Comparison of ENCODE assay signal across 7 mouse cellular contexts in the genomic region with DNA sequence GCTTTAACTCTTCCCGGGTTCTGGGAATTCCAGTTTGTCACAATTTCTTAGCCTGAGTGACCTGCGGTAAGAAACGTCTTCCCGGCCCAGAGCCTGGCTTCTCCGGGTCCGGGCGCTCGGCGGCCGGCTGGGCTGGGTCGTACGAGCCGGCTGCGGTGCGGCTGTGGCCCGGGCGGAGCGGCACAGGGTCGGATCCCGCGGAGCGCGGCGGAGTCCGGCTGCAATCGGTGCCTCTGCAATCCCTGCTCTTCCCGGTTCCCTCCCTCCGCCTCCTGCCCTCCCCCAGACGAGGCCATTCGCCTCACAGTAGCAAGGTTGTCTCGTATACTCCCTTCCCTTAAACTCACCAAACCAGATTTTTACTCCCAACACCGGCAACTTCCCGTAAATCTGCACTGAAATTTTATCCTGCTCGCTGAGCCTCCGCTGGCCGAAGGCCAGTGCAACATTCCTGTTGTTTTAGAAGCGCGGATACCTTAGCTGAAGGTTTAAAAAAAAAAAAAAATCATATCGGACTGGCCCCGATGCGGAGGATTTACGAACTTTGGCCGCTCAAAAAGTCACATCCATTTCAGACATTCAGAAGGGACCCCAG. TPM values are rescaled to one million over a fixed set of nuclear protein-coding genes. Genes with fewer than 3 reads are reported as not detected.
A peak's percentile ranks its signal among the peaks of the same experiment; 100 is the strongest.
DNase-seq lines count a peak whose midpoint lies in the region; ATAC-seq and TF ChIP-seq lines count a peak whose summit lies in the region.

No protein-coding gene starts in this region.

- CTCF ChIA-PET in Patski (lab: Charles Lee) = interaction anchor here (1.1 kb wide), 1 partner anchor 70 kb away, joined by 3 read pairs; no protein-coding TSS in a partner anchor

- peak; percentile 66 for ATAC-seq in Patski
- peak; percentile 75 for ATAC-seq in forebrain, embryonic 16.5 days
- ATAC-seq in hindbrain, embryonic 11.5 days (ENCODE audit: low FRiP score) = no peak
- ATAC-seq in limb, embryonic 12.5 days (ENCODE audit: insufficient number of reproducible peaks, insufficient read depth, low FRiP score, low TSS enrichment, low read depth) = peak; percentile 58; the same call in 1 of the 2 replicates
- peak; percentile 89 for ATAC-seq in stomach, embryonic 16.5 days (ENCODE audit: insufficient read depth, low FRiP score)

- in situ Hi-C loops in Patski (cut with MboI; ENCODE audit: low pct_unique_long_range_greater_than_20kb) = no loop called here

- no peak for DNase-seq in Patski (ENCODE audit: low read depth, low spot score)
- peak; percentile 74 for DNase-seq in hindbrain, embryonic 11.5 days (ENCODE audit: low spot score)
- peak; percentile 69 for DNase-seq in midbrain, embryonic 10.5 days (ENCODE audit: low spot score)

- no peaks in the 10 kb centered on the region for H3K9me3 ChIP-seq in forebrain, embryonic 16.5 days (ENCODE audit: control insufficient read depth, low read length)
- no peaks in the 10 kb centered on the region for H3K9me3 ChIP-seq in hindbrain, embryonic 11.5 days (ENCODE audit: control insufficient read depth, low read length)
- no peaks in the 10 kb centered on the region for H3K9me3 ChIP-seq in limb, embryonic 12.5 days
- H3K9me3 ChIP-seq in midbrain, embryonic 10.5 days (replicated peaks) = no peaks in the 10 kb centered on the region
- no peaks in the 10 kb centered on the region for H3K9me3 ChIP-seq in stomach, embryonic 16.5 days (replicated peaks; ENCODE audit: control insufficient read depth, low read length)

- H3K4me2 ChIP-seq in forebrain, embryonic 16.5 days (ENCODE audit: low read length) = peak overlapping the region; percentile 81
- peak overlapping the region; percentile 60 for H3K4me2 ChIP-seq in hindbrain, embryonic 11.5 days (replicated peaks; ENCODE audit: low read depth, low read length)
- H3K4me2 ChIP-seq in limb, embryonic 12.5 days = peak overlapping the region; percentile 94
- peak overlapping the region; percentile 59 for H3K4me2 ChIP-seq in stomach, embryonic 16.5 days (ENCODE audit: low read depth, low read length)

- H3K27me3 ChIP-seq in Patski = no peaks in the 10 kb centered on the region
- H3K27me3 ChIP-seq in forebrain, embryonic 16.5 days (replicated peaks; ENCODE audit: control insufficient read depth, insufficient read depth, low read length) = peaks cover 28% of the 10 kb centered on the region
- peaks cover 21% of the 10 kb centered on the region; the same call in 1 of the 2 replicates for H3K27me3 ChIP-seq in hindbrain, embryonic 11.5 days (ENCODE audit: control insufficient read depth, insufficient read depth, low read length)
- peaks cover 47% of the 10 kb centered on the region for H3K27me3 ChIP-seq in limb, embryonic 12.5 days
- peaks cover 78% of the 10 kb centered on the region for H3K27me3 ChIP-seq in midbrain, embryonic 10.5 days (ENCODE audit: low read depth, poor library complexity, severe bottlenecking)
- peaks cover 7% of the 10 kb centered on the region; the same call in 1 of the 2 replicates for H3K27me3 ChIP-seq in stomach, embryonic 16.5 days (ENCODE audit: control insufficient read depth, insufficient read depth, low read length)

- H3K4me3 ChIP-seq in brown adipose tissue, adult 24 weeks (ENCODE audit: insufficient read depth, low read depth, low read length) = peak overlapping the region; percentile 78
- H3K4me3 ChIP-seq in forebrain, embryonic 16.5 days (replicated peaks; ENCODE audit: low read length) = peak overlapping the region; percentile 45
- peak overlapping the region; percentile 39 for H3K4me3 ChIP-seq in hindbrain, embryonic 11.5 days (ENCODE audit: low read depth, low read length)
- H3K4me3 ChIP-seq in limb, embryonic 12.5 days (replicated peaks) = peak overlapping the region; percentile 54
- H3K4me3 ChIP-seq in midbrain, embryonic 10.5 days = peak overlapping the region; percentile 59
- H3K4me3 ChIP-seq in stomach, embryonic 16.5 days (replicated peaks; ENCODE audit: low read length) = peak overlapping the region; percentile 53

- H3K27ac ChIP-seq in brown adipose tissue, adult 24 weeks (replicated peaks; ENCODE audit: low read depth, low read length) = peak overlapping the region; percentile 94
- H3K27ac ChIP-seq in forebrain, embryonic 16.5 days (ENCODE audit: low read length) = no peak overlapping the region
- H3K27ac ChIP-seq in hindbrain, embryonic 11.5 days (ENCODE audit: low read depth, low read length) = no peak overlapping the region
- 0 out of 2 replicates have a peak overlapping the region, but pooled peaks have one; percentile 35 for H3K27ac ChIP-seq in limb, embryonic 12.5 days
- H3K27ac ChIP-seq in midbrain, embryonic 10.5 days (replicated peaks) = no peak overlapping the region; the same call in 1 of the 2 replicates
- peak overlapping the region; percentile 99 for H3K27ac ChIP-seq in stomach, embryonic 16.5 days (ENCODE audit: low read length)

- no peaks in the 10 kb centered on the region for H3K36me3 ChIP-seq in forebrain, embryonic 16.5 days (ENCODE audit: control insufficient read depth, insufficient read depth)
- H3K36me3 ChIP-seq in hindbrain, embryonic 11.5 days (ENCODE audit: control insufficient read depth, insufficient read depth, low read length) = no peaks in the 10 kb centered on the region
- no peaks in the 10 kb centered on the region for H3K36me3 ChIP-seq in limb, embryonic 12.5 days
- no peaks in the 10 kb centered on the region for H3K36me3 ChIP-seq in midbrain, embryonic 10.5 days
- H3K36me3 ChIP-seq in stomach, embryonic 16.5 days (ENCODE audit: control insufficient read depth, insufficient read depth, low read length) = no peaks in the 10 kb centered on the region

- TF ChIP-seq CTCF in Patski (IDR thresholded peaks at IDR 0.05) = no peak

- H3K9ac ChIP-seq in forebrain, embryonic 16.5 days (replicated peaks; ENCODE audit: low read depth, low read length) = peak overlapping the region; percentile 52
- peak overlapping the region; percentile 31; the same call in 1 of the 2 replicates for H3K9ac ChIP-seq in hindbrain, embryonic 11.5 days (ENCODE audit: low read depth, low read length)
- peak overlapping the region; percentile 61 for H3K9ac ChIP-seq in limb, embryonic 12.5 days (replicated peaks)
- peak overlapping the region; percentile 81 for H3K9ac ChIP-seq in stomach, embryonic 16.5 days (ENCODE audit: low read length)

- under 1% methylated on average over 43 of the region's 43 CpGs for WGBS in forebrain, embryonic 16.5 days
- WGBS in hindbrain, embryonic 11.5 days = under 1% methylated on average over 42 of the region's 43 CpGs
- under 1% methylated on average over 42 of the region's 43 CpGs for WGBS in limb, embryonic 12.5 days
- WGBS in midbrain, embryonic 10.5 days = under 1% methylated on average over 43 of the region's 43 CpGs
- under 1% methylated on average over 43 of the region's 43 CpGs for WGBS in stomach, embryonic 16.5 days

- POLR2A ChIA-PET in Patski (lab: Charles Lee) = interaction anchor here (0.6 to 1.8 kb wide), 3 partner anchors 8 to 93 kb away, joined by 3 to 4 read pairs (median 3); no protein-coding TSS in a partner anchor

- no peaks in the 10 kb centered on the region for H3K4me1 ChIP-seq in brown adipose tissue, adult 24 weeks (ENCODE audit: control insufficient read depth, insufficient read depth, insufficient read length, low read length)
- peaks cover 15% of the 10 kb centered on the region for H3K4me1 ChIP-seq in forebrain, embryonic 16.5 days (replicated peaks; ENCODE audit: control insufficient read depth, insufficient read depth, low read length)
- H3K4me1 ChIP-seq in hindbrain, embryonic 11.5 days (replicated peaks; ENCODE audit: control insufficient read depth, insufficient read depth, low read length) = peaks cover 4% of the 10 kb centered on the region; the same call in 1 of the 2 replicates
- H3K4me1 ChIP-seq in limb, embryonic 12.5 days (replicated peaks) = peaks cover 12% of the 10 kb centered on the region
- peaks cover 29% of the 10 kb centered on the region for H3K4me1 ChIP-seq in midbrain, embryonic 10.5 days
- H3K4me1 ChIP-seq in stomach, embryonic 16.5 days (ENCODE audit: control insufficient read depth, insufficient read depth, low read length) = peaks cover 5% of the 10 kb centered on the region; the same call in 1 of the 2 replicates

RNA-seq across cellular contexts. Expression of a gene that starts 22.1 kb away (rescaled TPM):
- polyA plus RNA-seq in Patski (2021) = 33.4 TPM
- 36.3 and 37.5 TPM in 2 replicates for polyA plus RNA-seq in brown adipose tissue, adult 24 weeks (2012; ENCODE audit: insufficient read depth, insufficient read length, missing spikeins)
- polyA plus RNA-seq in forebrain, embryonic 16.5 days (2015; fragmentation: Nextera tagmentation; extraction: Ambion mirVana) = 2.0 and 3.0 TPM in 2 replicates
- 6.7 and 8.6 TPM in 2 replicates for polyA plus RNA-seq in hindbrain, embryonic 11.5 days (2014; fragmentation: Nextera tagmentation; extraction: Ambion mirVana)
- polyA plus RNA-seq in limb, embryonic 12.5 days (2016; fragmentation: Nextera tagmentation; extraction: Ambion mirVana) = 1.2 and 2.4 TPM in 2 replicates
- polyA plus RNA-seq in midbrain, embryonic 10.5 days (2016; fragmentation: Nextera tagmentation; extraction: Ambion mirVana) = 1.3 and 1.9 TPM in 2 replicates
- polyA plus RNA-seq in stomach, embryonic 16.5 days (2015; fragmentation: Nextera tagmentation; extraction: Ambion mirVana) = 79.1 and 84.6 TPM in 2 replicates

Comparison
In these comparisons a context has a peak if more than half of its experiments do, and no peak if none do; other contexts are left out.
1. H3K27ac ChIP-seq: peak in brown adipose tissue, adult 24 weeks (single experiment), limb, embryonic 12.5 days (single experiment) and stomach, embryonic 16.5 days (single experiment); none in forebrain, embryonic 16.5 days (single experiment), hindbrain, embryonic 11.5 days (single experiment) and midbrain, embryonic 10.5 days (single experiment).
2. H3K9ac ChIP-seq: peak in every context shown above with its lines; median percentile 81 in stomach, embryonic 16.5 days; 61 in limb, embryonic 12.5 days; 52 in forebrain, embryonic 16.5 days; 31 in hindbrain, embryonic 11.5 days.
3. Peak in every context shown above with its lines, with median percentiles within 50 percentile points of each other: H3K4me3 ChIP-seq and H3K4me2 ChIP-seq.